Mouse (Mus musculus) G1E-ER4 (cell line): ENCODE measurements around the gene Slc2a9. TPM values are rescaled to one million over a fixed set of nuclear protein-coding genes. Genes with fewer than 3 reads are reported as not detected.

ENCODE experiments used
- GATA1 ChIP-seq: IDR thresholded peaks from one replicate; pipeline ENCODE4 v1.8.0; 2012; ENCODE audit warnings: low read length, inconsistent platforms
- polyA plus RNA-seq: library from polyadenylated mRNA; stranded (reverse); fragments of >175 nt; gene quantifications from 2 replicates; pipeline ENCODE4 v1.2.3, GENCODE M21; 2012

The Slc2a9 gene
- polyA plus RNA-seq, 1 experiment, result 0.13 TPM

GRCm38 (mm10) chr5:38302651-38303050 lies 200.3 kb downstream of the Slc2a9 start:
- no peak for TF ChIP-seq GATA1

- no peak for TF ChIP-seq GATA1
Measured at GRCm38 (mm10) chr5:38301761-38302411, 201.1 kb downstream of the Slc2a9 start.

Other genes with a start within 250 kb of the Slc2a9 start
- gene Tmem128, start 243.0 kb downstream of the Slc2a9 start, polyA plus RNA-seq, result 34.0 and 39.3 TPM in 2 replicates
- gene Otop1, start 227.2 kb downstream of the Slc2a9 start, polyA plus RNA-seq, result not detected in 2 replicates
- gene Drd5, start 183.8 kb downstream of the Slc2a9 start, polyA plus RNA-seq, result not detected in 2 replicates
- gene Wdr1, start 60.1 kb upstream of the Slc2a9 start, polyA plus RNA-seq, result 95.4 and 101 TPM in 2 replicates
- not detected in 2 replicates for gene Zfp518b, start 181.7 kb upstream of the Slc2a9 start, polyA plus RNA-seq